Mouse (Mus musculus) retina, adult 2 months (tissue): ENCODE measurements at regions not wholly inside any gene's neighbourhood (a gene's known extent, or its start where the extent isn't known, plus 50 kb on each side); places are given as distances from the start of the nearest gene placed in this dataset.

ENCODE experiments used
- DNase-seq: peaks from one replicate; pipeline ENCODE4 v3.0.0-alpha.2; 2012; ENCODE audit warnings: low read depth, low spot score

- DNase-seq, result no peak
These were observed 170.2 kb downstream of the Btg1 start for GRCm38 (mm10) chr10:96786903-96787571.

- DNase-seq, result no peak
These were observed 170.8 kb downstream of the Btg1 start for GRCm38 (mm10) chr10:96787572-96787946.

GRCm38 (mm10) chr10:96788352-96789016 lies 171.7 kb downstream of the Btg1 start:
- no peak for DNase-seq

- no peak for DNase-seq
These were observed 180.3 kb downstream of the Btg1 start for GRCm38 (mm10) chr10:96797116-96797515.

- no peak for DNase-seq
These were observed 184.0 kb downstream of the Btg1 start for GRCm38 (mm10) chr10:96800801-96801200.

- DNase-seq, result no peak
These were observed 187.4 kb downstream of the Btg1 start for GRCm38 (mm10) chr10:96804030-96804784.

GRCm38 (mm10) chr10:96806579-96806978 lies 189.8 kb downstream of the Btg1 start:
- no peak for DNase-seq

- DNase-seq, result no peak
These were observed 205.0 kb downstream of the Btg1 start for GRCm38 (mm10) chr10:96821852-96822251.

- no peak for DNase-seq
These were observed 205.8 kb downstream of the Btg1 start for GRCm38 (mm10) chr10:96822344-96823335.

GRCm38 (mm10) chr10:96826234-96826788 lies 209.5 kb downstream of the Btg1 start:
- no peak for DNase-seq

GRCm38 (mm10) chr10:96827971-96828370 lies 211.2 kb downstream of the Btg1 start:
- no peak for DNase-seq

- DNase-seq, result no peak
These were observed 211.9 kb downstream of the Btg1 start for GRCm38 (mm10) chr10:96828581-96829246.

- no peak for DNase-seq
These were observed 214.3 kb downstream of the Btg1 start for GRCm38 (mm10) chr10:96831071-96831470.

- DNase-seq, result no peak
These were observed 220.4 kb downstream of the Btg1 start for GRCm38 (mm10) chr10:96837230-96837629.

- DNase-seq, result no peak
These were observed 224.3 kb downstream of the Btg1 start for GRCm38 (mm10) chr10:96841128-96841527.

- DNase-seq, result no peak
These were observed 225.2 kb downstream of the Btg1 start for GRCm38 (mm10) chr10:96841956-96842355.

- DNase-seq, result no peak
These were observed 229.1 kb downstream of the Btg1 start for GRCm38 (mm10) chr10:96845906-96846305.

- no peak for DNase-seq
These were observed 230.2 kb downstream of the Btg1 start for GRCm38 (mm10) chr10:96847028-96847427.

GRCm38 (mm10) chr10:96847433-96848165 lies 230.8 kb downstream of the Btg1 start:
- DNase-seq, result no peak

GRCm38 (mm10) chr10:96848496-96848895 lies 231.7 kb downstream of the Btg1 start:
- no peak for DNase-seq
